Mouse (Mus musculus) small intestine, adult 2 months (tissue): ENCODE results near the gene Lrrc30.

Experiments
- CTCF ChIP-seq: fragments of 200-500 bp; IDR thresholded peaks from 2 replicates; pipeline ENCODE4 v1.5.1; 2012; ENCODE audit warnings: low read depth, mild to moderate bottlenecking, control low read depth, inconsistent platforms, low read length, moderate library complexity, mixed read lengths; ENCODE audit not compliant: insufficient replicate concordance, insufficient read length; ENCODE audit errors: extremely low read depth
- POLR2A ChIP-seq: fragments of 200-500 bp; IDR thresholded peaks from 2 replicates; pipeline ENCODE4 v1.6.1; 2012; ENCODE audit warnings: low read depth, mild to moderate bottlenecking, control low read depth, inconsistent platforms, low read length, moderate library complexity

DNA sequence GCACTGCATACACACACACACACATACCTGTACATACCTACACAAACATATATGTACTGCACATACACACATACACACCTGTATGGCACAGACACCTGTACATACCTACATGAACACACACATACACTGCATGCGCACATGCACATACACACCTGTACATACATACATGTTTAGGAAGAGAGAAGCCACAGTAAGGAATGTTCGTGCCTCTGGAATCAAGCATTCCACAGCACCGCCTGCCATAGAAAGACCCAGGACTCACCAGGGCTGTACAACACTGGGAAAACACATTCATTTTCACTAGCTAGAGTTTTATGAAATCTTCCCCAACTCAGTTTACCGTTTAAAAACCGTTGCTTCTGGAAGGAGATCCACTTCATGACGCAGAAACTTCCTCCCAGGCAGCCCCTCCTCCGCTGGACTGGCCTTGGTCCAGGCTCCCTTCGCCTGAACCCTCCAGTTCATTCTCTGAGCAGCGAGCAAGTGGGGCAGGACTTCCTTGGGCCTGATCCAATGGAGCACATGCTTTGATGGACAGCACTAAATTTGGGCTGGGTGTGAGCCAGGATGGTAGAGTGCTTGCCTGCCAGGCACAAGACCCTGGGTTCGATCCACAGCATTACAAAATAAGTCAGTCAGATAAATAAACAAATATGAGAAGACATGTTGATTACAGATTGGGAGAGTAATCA lies 5.7 kb upstream of the Lrrc30 start:
- TF ChIP-seq CTCF = no peak
- TF ChIP-seq POLR2A = no peak
